Mouse (Mus musculus) lung, adult 2 months (tissue): ENCODE results near the gene Dapk3.

ENCODE experiments used
- CTCF ChIP-seq: fragments of 200-500 bp; IDR thresholded peaks from 2 replicates; pipeline ENCODE4 v1.5.1; 2011; ENCODE audit warnings: mild to moderate bottlenecking, low read length, control low read depth; ENCODE audit not compliant: insufficient read depth
- POLR2A ChIP-seq: fragments of 200-500 bp; IDR thresholded peaks from 2 replicates; pipeline ENCODE4 v1.6.1; 2011; ENCODE audit warnings: low read depth, mild to moderate bottlenecking, control low read depth, low read length, borderline replicate concordance; ENCODE audit errors: extremely low read depth

DNA sequence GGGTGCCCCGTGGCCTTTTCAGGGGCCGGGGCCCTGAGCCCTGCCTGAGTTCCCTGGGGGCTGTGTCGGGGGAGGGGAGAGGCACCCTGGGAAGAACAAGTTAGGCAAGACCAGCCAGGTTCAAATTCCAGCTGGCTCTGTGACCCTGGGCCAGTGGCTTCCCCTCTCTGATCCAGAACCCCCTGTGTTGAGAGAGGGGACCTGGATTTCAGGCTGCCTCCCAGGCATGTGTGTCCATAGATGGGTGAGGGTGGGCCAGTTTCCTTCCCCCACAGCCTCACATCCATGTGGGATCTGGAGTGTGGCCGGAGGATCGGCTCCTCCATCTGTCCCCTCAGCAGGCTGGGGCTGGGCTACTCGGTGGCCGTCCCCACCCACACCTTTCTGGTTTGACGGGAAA is 42.8 kb upstream of the Dapk3 start:
- no peak for TF ChIP-seq CTCF
- no peak for TF ChIP-seq POLR2A
